Mouse (Mus musculus) olfactory bulb, adult 2 months (tissue): ENCODE measurements around the gene Cryzl2. TPM values are rescaled to one million over a fixed set of nuclear protein-coding genes. Genes with fewer than 3 reads are reported as not detected.

Experiments
- H3K27ac ChIP-seq: fragments of 200-500 bp; 2 replicates; pipeline ENCODE4 v1.5.1; 2012; ENCODE audit warnings: low read depth, low read length; ENCODE audit not compliant: insufficient read depth
- H3K4me1 ChIP-seq: fragments of 200-500 bp; 2 replicates; pipeline ENCODE4 v1.6.1; 2012; ENCODE audit warnings: low read length; ENCODE audit not compliant: control insufficient read depth, insufficient read depth
- H3K4me3 ChIP-seq: fragments of 200-500 bp; 2 replicates; pipeline ENCODE4 v1.5.1; 2012; ENCODE audit warnings: mild to moderate bottlenecking, low read depth, low read length, moderate library complexity; ENCODE audit not compliant: insufficient read depth
- CTCF ChIP-seq: fragments of 200-500 bp; IDR thresholded peaks from 2 replicates; pipeline ENCODE4 v1.5.1; 2012; ENCODE audit warnings: low read depth, mild to moderate bottlenecking, low read length, moderate library complexity; ENCODE audit not compliant: insufficient read depth
- POLR2A ChIP-seq: fragments of 200-500 bp; IDR thresholded peaks from 2 replicates; pipeline ENCODE4 v1.6.1; 2012; ENCODE audit warnings: mild to moderate bottlenecking, low read depth, low read length, moderate library complexity; ENCODE audit not compliant: insufficient read depth
- WGBS: fragments of 180-500 bp; shearing (Covaris S2); methylation state at CpG from one replicate; pipeline ENCODE4 v1.1.7; 2018; 5-methylcytosine and 5-hydroxymethylcytosine counted together
- polyA plus RNA-seq: library from polyadenylated mRNA; stranded (reverse); fragments of >200 nt; gene quantifications from 2 replicates; pipeline ENCODE4 v1.2.4, GENCODE M21; 2012; ENCODE audit warnings: low replicate concordance; ENCODE audit not compliant: missing spikeins, insufficient read depth, insufficient read length

Gene Cryzl2
- polyA plus RNA-seq, 1 experiment, result not detected

DNA sequence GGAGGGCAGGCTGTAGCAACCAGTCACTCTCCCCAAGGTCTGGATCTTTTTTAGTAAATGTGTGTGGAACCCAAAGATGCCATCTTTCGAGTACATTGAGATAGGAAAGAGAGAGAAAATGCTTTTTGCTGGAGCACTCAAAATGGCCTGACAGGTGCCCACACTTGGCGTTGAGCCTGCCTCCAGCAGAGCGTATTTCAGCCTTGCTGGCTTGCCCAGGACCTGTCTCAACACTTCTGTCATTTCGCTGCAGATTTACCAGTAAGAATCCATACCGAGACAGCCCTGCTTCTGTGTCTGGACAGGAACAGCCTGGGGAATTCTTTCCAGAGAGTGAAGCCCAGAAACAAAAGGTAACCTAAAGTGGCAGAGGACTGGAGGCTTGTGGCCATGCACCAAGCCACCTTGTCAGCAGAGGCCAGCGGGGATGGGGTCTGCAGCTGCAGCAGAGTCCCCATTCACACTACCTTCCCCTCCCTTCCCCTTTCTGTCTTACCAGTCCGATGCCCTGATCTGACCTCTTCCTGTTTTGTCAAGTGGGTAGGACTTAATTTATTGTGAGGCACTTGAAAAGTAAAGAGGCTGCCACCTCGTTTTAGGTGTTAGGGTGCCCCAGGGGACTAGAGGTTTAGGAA, 74.6 kb downstream of the Cryzl2 start:
- Histone ChIP-seq H3K4me1 (peaks cover 6% of the 10 kb centered on the region), H3K4me3 (no peak overlapping the region), H3K27ac (no peak overlapping the region)
- no peak for TF ChIP-seq POLR2A
- no peak for TF ChIP-seq CTCF
- 74% methylated on average over 8 of the region's 8 CpGs for whole genome bisulfite sequencing

DNA sequence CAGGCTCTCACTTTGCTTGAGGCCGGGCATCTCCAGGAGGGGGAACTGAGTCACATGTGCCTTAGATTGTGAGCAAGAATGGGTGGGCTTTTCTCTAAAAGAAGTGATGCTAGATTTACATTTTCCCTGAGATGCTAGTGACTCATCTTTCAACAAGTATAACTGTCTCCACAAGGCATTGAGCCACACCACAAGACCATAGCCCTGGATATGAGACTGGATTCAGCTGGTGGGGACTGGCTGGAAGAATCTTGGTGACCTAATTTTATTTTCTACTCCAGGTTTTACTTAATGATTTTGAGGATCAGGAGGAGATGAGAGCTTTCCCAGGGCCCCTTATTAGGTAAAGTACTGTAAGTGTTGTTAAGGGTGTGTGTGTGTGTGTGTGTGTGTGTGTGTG, 77.2 kb downstream of the Cryzl2 start:
- TF ChIP-seq CTCF (no peak), POLR2A (no peak)
- peaks cover 6% of the 10 kb centered on the region for H3K4me1 ChIP-seq
- 79% methylated on average over 1 of the region's 1 CpGs for WGBS
- H3K27ac ChIP-seq, result no peak overlapping the region
- no peak overlapping the region for H3K4me3 ChIP-seq

DNA sequence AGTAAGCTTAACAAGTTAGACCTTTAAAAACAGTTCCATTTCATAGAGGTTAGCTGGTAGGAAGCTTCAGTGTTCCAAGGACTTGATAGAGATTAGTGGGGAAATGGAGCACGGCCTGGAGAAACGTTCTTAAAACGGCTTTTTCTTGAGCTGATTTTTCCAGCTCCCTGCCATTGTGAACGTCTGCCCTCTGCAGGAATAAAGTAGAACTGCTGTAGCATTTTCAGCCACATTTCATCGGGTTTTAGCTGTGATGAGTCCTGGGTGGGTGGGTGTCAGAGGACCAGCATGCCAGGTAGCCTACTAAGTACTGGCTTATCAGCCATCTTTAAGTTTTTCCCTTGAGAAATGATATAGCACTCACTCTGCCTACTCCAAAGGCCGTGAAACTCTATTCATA, 78.1 kb downstream of the Cryzl2 start:
- H3K4me1 ChIP-seq, result peaks cover 6% of the 10 kb centered on the region
- no peak overlapping the region for H3K27ac ChIP-seq
- TF ChIP-seq CTCF (no peak), POLR2A (no peak)
- no peak overlapping the region for H3K4me3 ChIP-seq
- 8% methylated on average over 6 of the region's 6 CpGs for WGBS

- Histone ChIP-seq H3K27ac (no peak overlapping the region), H3K4me1 (peaks cover 6% of the 10 kb centered on the region), H3K4me3 (no peak overlapping the region)
- TF ChIP-seq POLR2A (no peak), CTCF (no peak)
- WGBS, result 86% methylated on average over 5 of the region's 5 CpGs
Observed at GRCm38 (mm10) chr1:157537636-157538035, 79.3 kb downstream of the Cryzl2 start.

Other genes with a start within 250 kb of the Cryzl2 start
- not detected in 2 replicates for gene Rasal2, start 46.0 kb upstream of the Cryzl2 start, polyA plus RNA-seq
- not detected in 2 replicates for gene Sec16b, start 48.2 kb downstream of the Cryzl2 start, polyA plus RNA-seq